Mouse (Mus musculus) spleen, embryonic (tissue): ENCODE measurements around the gene Gcfc2.

Source experiments
- CTCF ChIA-PET: fragments of 350-600 bp; sonication (Branson Sonifier 250); formaldehyde crosslinking; loops from one replicate; lab custom pipeline; 2022; lab: Charles Lee

Gcfc2 gene

DNA sequence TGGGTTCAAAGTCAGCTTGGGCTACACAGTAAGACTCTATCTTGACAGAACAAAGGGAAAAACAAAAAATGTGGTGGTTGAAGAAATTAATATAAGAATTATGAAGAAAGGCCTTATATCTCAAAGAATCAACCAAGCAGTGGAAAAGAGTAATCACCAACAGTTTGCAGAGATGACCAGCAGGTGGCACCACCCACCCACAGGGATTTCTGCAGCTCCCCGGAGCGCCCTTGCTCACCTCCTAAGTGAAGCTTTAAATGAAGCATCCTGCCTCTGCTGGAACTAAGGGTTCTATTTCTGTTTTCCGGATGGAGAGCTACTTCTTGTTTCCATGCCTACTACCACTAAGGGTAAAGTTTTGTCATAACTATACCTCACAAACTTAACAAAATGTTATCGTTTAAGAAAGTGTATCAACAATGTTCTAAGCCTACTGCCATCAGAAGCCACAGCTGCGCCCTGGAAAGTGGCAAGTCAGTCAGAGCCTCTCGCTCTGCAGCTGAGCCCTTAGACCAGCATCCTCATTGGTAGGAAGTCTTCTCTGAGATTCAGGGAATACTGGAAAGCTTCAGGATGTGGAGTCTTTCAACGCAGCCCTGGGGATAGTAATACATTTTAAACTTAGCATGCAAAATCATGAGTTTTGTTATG is 52.6 kb downstream of the Gcfc2 start:
- CTCF ChIA-PET = interaction anchor here (1.0 kb wide), 1 partner anchor 726 kb away, joined by 4 read pairs; no protein-coding TSS in a partner anchor

GRCm38 (mm10) chr6:81979286-81979685 is 55.8 kb downstream of the Gcfc2 start:
- CTCF ChIA-PET = no interaction called here

GRCm38 (mm10) chr6:81986171-81986570 is 62.7 kb downstream of the Gcfc2 start:
- CTCF ChIA-PET = no interaction called here

- CTCF ChIA-PET = no interaction called here
These were observed 63.1 kb downstream of the Gcfc2 start for GRCm38 (mm10) chr6:81986599-81986998.

GRCm38 (mm10) chr6:81987010-81987409 is 63.5 kb downstream of the Gcfc2 start:
- CTCF ChIA-PET = no interaction called here

GRCm38 (mm10) chr6:81987580-81987979 is 64.1 kb downstream of the Gcfc2 start:
- CTCF ChIA-PET = no interaction called here

DNA sequence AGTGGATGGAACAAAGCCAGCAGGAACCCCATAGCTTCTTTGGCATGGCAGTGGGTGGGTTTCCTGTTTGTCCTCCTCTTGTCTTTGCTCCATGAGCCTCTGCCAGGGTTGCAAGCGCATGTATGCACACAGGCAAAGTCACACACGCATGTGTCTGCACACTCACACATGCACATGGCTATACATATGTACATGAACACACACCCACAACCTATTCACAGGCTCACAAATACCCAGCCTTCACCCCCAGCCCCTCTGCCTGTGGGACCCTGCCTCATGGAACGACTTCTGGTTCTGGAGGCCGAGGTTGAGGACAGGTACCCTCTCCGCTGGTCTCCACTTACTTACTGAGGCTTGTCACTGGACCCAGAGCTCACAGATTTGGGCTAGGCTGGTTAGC is 64.9 kb downstream of the Gcfc2 start:
- CTCF ChIA-PET = no interaction called here

DNA sequence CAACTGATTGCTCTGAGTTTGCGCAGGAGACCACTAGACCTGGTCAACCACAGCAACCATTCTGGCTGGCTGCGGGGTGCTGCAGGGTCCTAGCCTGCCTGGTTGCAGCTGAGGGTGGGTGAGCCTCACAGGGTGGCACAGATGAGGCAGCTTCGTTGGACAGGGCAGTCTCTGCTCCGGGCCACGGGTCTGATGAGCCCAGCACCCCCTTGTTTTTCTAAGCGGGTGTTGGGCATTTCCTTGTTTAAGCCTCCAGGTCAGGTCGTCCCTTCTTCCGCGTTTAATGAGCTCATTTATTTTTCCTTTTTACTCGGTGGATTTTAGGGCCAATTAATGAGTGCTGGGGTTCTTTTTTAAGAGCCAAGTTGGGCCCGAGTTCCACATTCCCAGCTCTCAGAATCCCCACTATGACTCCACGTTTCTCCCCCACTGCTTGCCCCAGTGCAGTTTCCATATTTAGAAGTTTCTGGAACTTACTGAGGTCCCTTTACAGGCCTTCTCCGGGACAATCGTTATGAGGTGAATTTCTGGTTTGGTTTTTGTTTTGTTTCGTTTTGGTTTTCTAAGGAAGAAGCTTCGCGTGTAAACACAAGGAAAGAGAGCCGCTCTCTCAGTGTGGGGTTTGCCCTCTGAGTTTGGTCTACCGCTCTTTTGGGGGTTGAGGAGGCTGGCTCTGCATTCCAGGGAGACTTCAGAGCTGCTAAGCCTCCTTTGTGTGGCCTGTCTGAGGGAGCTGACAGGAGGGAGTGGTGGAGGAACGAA is 66.8 kb downstream of the Gcfc2 start:
- CTCF ChIA-PET = no interaction called here
